Mouse (Mus musculus) heart, postnatal 10 days (tissue): ENCODE measurements around the gene Paxx. TPM values are rescaled to one million over a fixed set of nuclear protein-coding genes. Genes with fewer than 3 reads are reported as not detected.

ENCODE experiments used
- DNase-seq, 2 experiments: peaks; one replicate each; pipeline ENCODE4 v3.0.0; 2021
- intact Hi-C: fragments of 180-260 bp; cut with DNase I; formaldehyde crosslinking; loops from one replicate; pipeline ENCODE4 v1.15.1; 2025
- total RNA-seq, 2 experiments: library from RNA; stranded (reverse); gene quantifications; 2 replicates each; pipeline ENCODE4 v1.2.3; 2021

Gene Paxx
- total RNA-seq, 2 experiments from 2014 or later, result 33.3 to 39.5 TPM

- DNase-seq, result no peak
- intact Hi-C loops, result no loop called here
Observed at GRCm38 (mm10) chr2:25484901-25485647, 24.2 kb upstream of the Paxx start.

- DNase-seq, result peak in 1 of 2 experiments; percentile 47
Observed at GRCm38 (mm10) chr2:25482969-25483368, 22.1 kb upstream of the Paxx start.

DNA sequence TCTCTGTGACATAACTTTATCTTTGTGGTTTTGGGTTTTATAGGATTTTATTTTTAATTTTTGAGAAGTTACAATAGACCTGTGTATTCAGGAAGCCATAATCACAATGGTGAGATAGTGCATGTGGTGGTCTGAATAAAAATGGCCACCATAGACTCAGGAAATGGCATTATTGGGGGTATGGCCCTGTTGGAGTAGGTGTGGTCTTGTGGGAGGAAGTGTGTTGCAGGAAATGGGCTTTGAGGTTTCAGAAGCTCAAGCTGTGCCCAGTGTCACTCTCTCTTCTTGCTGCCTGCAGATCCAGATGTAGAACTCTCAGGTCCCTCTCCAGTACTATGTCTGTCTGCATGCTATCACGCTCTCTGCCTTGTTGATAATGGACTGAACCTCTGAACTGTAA lies 19.6 kb upstream of the Paxx start:
- intact Hi-C loops, result no loop called here
- no peak for DNase-seq

More at GRCm38 (mm10) chr2:25482969-25483368, 22.1 kb upstream of the Paxx start:
- intact Hi-C loops, result loop anchor here (1.0 kb wide), 1 partner anchor 61 kb away; no protein-coding TSS in a partner anchor

- DNase-seq, result no peak
- intact Hi-C loops, result no loop called here
Observed at GRCm38 (mm10) chr2:25479551-25480311, 18.8 kb upstream of the Paxx start.

DNA sequence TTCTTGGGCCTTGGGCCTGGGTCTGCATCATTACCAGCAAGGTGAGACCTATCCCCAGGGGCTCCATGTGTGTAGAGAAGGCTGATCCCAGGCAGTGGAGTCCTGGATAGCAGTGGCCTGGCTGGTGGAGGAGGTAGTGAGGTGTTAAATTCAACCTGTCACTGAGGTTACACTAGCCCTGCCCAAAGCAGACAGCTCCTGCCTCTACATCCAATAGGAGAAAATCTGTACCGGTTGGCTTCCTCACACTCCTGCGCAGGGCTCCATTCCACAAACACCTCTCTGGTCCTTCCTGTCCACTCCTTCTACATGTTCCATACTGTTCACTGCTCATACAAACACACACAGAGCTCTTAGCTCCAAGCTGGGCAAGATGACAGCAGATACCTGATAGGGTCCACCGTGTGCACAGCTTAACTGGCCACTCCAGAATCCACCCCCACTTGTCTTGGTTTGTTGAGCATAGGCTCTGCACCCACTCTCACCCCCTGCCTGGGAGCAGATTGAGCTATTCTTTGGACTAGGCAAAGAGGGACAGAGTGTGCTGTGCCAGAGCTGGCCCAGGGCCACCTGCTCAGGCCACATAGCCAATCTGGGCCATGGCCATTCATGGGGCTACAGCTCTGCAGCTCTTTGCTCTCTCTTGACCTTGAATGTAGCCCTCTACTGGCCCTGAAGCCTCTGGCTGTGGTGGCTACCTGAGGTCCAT lies 17.2 kb upstream of the Paxx start:
- DNase-seq, result peak; percentile 47 to 61

GRCm38 (mm10) chr2:25477541-25477940 lies 16.6 kb upstream of the Paxx start:
- intact Hi-C loops, result no loop called here
- DNase-seq, result no peak

More for the DNA sequence above, 17.2 kb upstream of the Paxx start:
- intact Hi-C loops, result no loop called here

DNA sequence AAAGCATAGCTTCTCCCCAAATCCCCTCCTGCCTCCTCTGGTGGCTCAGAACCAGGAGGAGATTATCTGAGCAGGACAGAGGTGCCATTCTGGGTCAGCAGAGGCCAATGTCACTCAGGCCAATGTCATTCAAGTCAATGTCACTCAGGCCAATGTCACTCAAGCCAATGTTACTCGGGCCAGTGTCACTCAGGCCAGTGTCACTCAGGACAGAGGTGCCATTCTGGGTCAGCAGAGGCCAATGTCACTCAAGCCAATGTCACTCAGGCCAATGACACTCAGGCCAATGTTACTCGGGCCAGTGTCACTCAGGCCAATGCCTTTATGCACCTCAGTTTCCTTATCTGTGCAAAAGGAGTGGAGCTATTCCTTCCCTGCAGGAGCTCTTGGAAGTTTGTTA lies 11.7 kb upstream of the Paxx start:
- no peak for DNase-seq
- intact Hi-C loops, result no loop called here

GRCm38 (mm10) chr2:25469969-25470368 lies 9.1 kb upstream of the Paxx start, which contains the start of gene Ptgds:
Gene Ptgds, minus strand, starts transcription at chr2:25470046.
- no peak for DNase-seq
- intact Hi-C loops, result no loop called here

DNA sequence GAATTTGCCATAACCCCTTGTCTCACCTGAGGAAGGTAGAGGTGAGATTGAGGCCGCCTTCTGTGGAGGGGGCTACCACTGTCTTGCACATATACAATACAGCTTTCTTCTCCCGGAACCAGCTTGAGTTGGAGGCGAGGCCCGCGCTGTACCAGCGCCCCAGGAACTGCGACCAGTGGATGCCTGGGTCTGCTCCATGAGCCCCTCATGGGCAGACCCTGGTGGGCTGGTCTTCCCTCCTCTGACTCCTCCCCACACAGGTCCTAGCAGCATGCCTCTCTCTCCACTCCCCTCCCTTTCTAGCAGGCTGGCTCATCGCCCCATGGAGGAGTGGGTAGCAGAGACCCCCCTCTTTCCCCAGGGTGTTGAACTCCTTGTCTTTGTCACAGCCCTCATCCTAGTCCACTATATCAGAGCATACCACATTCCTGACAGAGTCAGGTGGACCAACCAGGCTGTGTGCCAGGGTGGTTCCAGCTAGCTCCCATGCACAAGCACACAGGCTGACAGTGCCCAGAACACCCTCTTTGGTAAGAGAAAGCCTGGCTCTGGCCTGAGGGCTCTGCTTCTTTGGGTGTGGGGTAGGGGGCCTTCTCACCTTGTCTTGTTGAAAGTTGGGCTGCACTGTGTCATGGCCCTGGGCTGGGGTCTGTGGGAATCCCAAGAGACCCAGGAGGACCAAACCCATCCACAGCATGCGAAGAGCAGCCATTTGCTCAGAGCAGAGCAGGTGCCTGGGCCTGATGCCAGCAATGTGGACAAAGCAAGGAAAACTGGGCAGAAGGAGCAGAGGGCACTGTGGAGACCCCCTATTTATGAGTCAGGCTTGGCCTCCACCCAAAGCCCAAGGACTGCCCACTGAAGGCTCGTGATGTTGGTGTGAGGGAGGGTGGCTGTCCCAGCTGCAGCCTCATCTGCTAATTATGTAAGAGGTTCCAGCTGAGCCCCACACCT lies 8.3 kb upstream of the Paxx start:
- intact Hi-C loops, result no loop called here
- DNase-seq, result peak; percentile 76 to 82

DNA sequence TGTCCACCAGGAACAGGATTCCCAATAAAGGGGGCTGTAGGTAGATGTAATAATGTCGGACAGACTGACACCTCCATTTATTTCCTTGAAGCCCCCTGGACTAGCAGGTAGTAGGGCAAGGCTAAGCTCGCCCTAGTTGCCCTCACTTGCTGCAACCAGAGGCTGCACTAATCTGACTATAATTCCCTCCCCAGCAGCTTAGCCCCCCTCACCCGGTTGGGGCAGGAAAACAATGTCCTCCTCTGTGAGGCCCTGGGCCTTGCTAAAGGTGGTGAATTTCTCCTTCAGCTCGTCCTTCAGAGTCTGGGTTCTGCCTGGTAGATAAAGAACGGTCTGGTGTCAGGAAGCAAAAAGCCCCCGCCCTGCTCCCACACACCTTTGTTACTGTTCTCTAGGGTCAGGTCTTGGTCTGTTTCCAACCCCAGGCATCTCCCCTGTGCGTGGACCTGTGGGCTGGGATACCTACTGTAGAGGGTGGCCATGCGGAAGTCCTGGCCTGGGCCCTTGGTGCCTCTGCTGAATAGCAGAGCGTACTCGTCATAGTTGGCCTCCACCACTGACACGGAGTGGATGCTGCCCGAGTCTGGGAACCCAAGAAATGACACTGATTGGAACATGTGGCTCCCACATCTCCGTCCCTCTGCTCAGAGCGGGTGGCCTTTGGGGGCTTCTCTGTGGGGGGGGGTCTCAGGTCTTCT lies 6.9 kb upstream of the Paxx start:
- DNase-seq, result peak; percentile 54 to 58
- intact Hi-C loops, result no loop called here

GRCm38 (mm10) chr2:25465816-25466635 lies 5.1 kb upstream of the Paxx start:
- intact Hi-C loops, result no loop called here
- DNase-seq, result peak in 1 of 2 experiments; percentile 13

DNA sequence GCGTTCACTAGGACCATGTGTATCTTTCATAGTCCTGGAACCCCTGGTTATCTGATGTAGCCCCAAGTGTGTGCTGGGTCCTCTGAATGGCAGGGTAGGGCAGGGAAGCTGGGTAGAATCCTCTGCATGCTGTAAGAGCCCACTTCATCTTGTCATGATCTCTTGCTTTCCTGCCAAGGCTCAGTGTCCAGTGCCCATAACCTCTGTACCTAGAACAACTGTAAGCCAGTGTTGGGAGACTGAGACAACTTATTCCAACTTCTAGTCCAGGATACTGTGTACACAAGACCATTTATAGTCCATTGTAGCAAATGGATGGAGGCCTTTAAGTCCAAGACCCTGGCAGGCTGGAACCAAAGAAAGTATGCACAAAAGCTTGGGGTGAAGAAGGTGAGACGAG lies 4.4 kb upstream of the Paxx start:
- intact Hi-C loops, result no loop called here
- no peak for DNase-seq

- intact Hi-C loops, result no loop called here
- DNase-seq, result no peak
Observed at GRCm38 (mm10) chr2:25463630-25464029, 2.7 kb upstream of the Paxx start.

- intact Hi-C loops, result loop anchor here (2.0 kb wide), 1 partner anchor 33 kb away; the partner anchor contains the start of gene Abca2
- no peak for DNase-seq
Observed at GRCm38 (mm10) chr2:25461407-25461806, 513 bp upstream of the Paxx start.

DNA sequence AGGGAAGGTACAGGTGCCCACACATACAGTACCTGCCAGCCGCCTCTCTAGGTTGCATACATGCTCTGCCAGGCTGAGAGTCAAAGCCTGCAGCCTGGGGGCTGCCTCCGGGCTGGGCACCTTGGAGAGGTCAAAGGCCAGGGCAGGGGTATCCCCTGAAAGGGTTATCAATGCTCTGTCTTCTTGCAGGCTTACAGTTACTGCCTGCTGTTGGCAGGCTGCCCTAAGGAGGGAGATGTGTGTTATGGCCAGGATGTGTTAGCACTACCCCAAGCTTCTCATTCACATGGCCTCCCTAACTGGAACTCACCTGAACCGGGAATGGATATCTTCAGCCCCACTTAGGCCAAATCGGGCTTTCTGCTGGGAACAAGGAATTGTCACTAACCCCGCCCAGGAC lies 759 bp downstream of the Paxx start:
- DNase-seq, result no peak
- intact Hi-C loops, result loop anchor here (2.0 kb wide), 1 partner anchor 31 kb away; the partner anchor contains the start of gene Abca2

DNA sequence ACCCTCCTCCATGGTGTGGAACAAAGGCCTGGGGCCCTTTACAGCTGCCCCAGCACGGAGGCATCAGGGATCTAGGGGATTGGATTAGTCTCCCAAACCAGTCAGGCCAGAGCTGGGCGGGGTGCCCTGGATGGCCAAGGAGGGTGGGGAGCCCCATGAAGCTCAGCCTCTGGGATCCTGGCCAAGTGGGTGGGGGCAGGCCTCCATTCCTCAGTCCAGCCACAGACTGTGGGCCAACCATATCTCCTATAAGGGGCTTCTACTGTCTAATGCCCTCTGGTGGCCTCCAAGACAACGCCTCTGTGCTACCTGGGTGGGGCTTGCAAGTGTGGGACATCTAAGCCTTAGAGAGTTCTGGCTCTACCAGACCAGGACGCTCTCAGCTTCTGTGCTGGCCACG lies 2.0 kb downstream of the Paxx start:
- DNase-seq, result peak; percentile 53 to 68
- intact Hi-C loops, result no loop called here

DNA sequence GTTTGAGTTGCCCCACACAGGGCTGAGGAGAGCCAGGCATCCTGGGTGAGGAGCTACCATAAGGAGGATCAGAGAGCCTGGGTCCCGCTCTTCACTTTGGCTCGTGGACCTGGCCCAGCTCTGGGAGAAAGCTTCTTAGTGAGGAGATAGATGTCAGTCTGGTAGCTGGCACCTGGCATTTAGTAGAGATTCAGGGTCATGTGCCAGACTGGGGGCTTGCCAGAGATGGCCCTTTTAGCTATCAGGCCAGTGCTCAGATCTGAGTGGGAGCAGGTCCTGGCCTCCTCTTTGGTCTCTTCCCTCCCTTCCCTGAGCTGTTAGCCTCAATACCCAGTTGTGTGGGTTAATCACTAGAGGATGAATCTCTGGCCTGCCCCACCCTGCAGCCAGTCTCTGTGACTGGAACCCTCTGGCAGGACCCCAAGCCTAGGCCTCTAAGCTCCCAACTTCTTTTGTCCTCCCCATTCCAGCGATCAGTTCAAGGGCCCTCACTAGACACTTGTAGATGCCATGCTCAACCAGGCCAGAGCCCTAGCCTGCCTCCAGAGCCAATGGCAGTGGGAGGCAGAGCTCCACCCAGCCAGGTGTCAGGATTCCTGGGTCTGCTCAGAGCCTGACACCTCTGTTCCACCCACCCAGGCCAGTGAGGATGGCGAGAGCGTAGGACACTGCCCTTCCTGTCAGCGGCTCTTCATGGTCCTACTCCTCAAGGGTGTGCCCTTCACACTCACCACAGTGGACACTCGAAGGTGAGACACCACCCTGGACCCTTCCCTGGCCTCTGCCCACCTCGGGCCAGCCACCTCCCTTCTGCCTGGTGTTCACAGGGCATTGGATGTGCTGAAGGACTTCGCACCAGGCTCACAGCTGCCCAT lies 3.6 kb downstream of the Paxx start:
- DNase-seq, result peak in 1 of 2 experiments; percentile 9

More for the DNA sequence above, 3.6 kb downstream of the Paxx start:
- intact Hi-C loops, result no loop called here
